Mouse (Mus musculus): ENCODE data around the gene Ttc41.

DNA sequence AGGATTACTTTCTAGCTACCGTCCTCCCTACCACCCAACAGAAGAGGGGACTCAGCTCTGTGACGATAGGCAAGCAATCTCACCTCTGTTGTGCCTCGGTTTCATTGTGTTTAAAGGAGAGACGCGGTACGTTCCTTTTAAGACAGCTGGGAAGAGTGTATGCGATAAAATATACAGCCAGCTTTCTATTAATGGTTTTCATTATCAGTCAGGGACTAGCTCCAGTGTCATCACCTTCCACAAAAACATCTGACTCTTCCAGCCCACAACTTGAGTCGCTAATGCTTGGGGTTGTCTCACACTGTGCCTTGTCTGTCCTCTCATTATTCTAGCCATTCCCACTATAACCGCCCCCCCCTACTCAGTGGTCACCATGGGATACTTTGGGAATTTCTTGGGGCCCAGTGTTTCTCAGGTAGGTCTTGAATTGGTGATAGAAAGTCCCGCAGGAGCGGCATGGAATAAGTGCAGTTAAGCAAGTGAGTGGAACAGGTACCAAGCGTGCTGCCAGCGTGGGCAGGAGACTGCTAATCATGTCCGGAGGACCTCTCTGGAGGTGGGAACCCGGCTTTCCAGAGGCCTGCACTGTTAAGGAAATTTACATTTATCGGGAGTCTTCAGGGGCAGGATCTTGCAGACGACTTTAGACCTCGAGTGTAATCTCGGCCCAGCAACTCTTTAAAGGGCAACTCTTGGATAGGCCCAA, 72.2 kb downstream of the Ttc41 start:
- no peak for TF ChIP-seq POLR2A (IDR thresholded peaks at IDR 0.05; ENCODE audit: extremely low read depth, insufficient read depth, low read length)
- no peak for TF ChIP-seq CTCF (IDR thresholded peaks at IDR 0.05; ENCODE audit: extremely low read depth, insufficient read depth, low read length)

Measured in cortical plate, adult 2 months (tissue).